Mouse (Mus musculus): ENCODE measurements around the gene Ift80. TPM values are rescaled to one million over a fixed set of nuclear protein-coding genes. Genes with fewer than 3 reads are reported as not detected.
A peak's percentile ranks its signal among the peaks of the same experiment; 100 is the strongest.

Gene Ift80
- total RNA-seq, 2 experiments from 2014 or later, result 22.3 to 23.9 TPM

GRCm38 (mm10) chr3:69005338-69006245, 1.2 kb upstream of the Ift80 start:
- intact Hi-C loops (cut with DNase I), result loop anchor here (2.0 kb wide), 1 partner anchor 39 kb away; the partner anchor contains the start of gene Trim59
- DNase-seq (ENCODE audit: low spot score in 2 of 2), result peak; percentile 4 to 14

GRCm38 (mm10) chr3:69004055-69004436, 324 bp downstream of the Ift80 start:
- DNase-seq (ENCODE audit: low spot score in 2 of 2), result no peak
- intact Hi-C loops (cut with DNase I), result loop anchor here (2.0 kb wide), 1 partner anchor 41 kb away; the partner anchor contains the start of gene Trim59

GRCm38 (mm10) chr3:69002781-69003180, 1.6 kb downstream of the Ift80 start:
- intact Hi-C loops (cut with DNase I), result no loop called here
- DNase-seq (ENCODE audit: low spot score in 2 of 2), result no peak

- DNase-seq (ENCODE audit: low spot score in 2 of 2), result no peak
- intact Hi-C loops (cut with DNase I), result no loop called here
Observed at GRCm38 (mm10) chr3:68986550-68986949, 17.8 kb downstream of the Ift80 start.

- DNase-seq (ENCODE audit: low spot score in 2 of 2), result no peak
- intact Hi-C loops (cut with DNase I), result no loop called here
Observed at GRCm38 (mm10) chr3:68980898-68981297, 23.5 kb downstream of the Ift80 start.

GRCm38 (mm10) chr3:68979187-68979586, 25.2 kb downstream of the Ift80 start:
- intact Hi-C loops (cut with DNase I), result no loop called here
- no peak for DNase-seq (ENCODE audit: low spot score in 2 of 2)

GRCm38 (mm10) chr3:68977696-68978095, 26.7 kb downstream of the Ift80 start:
- no peak for DNase-seq (ENCODE audit: low spot score in 2 of 2)
- intact Hi-C loops (cut with DNase I), result no loop called here

GRCm38 (mm10) chr3:68975533-68976490, 28.6 kb downstream of the Ift80 start:
- intact Hi-C loops (cut with DNase I), result no loop called here

GRCm38 (mm10) chr3:68974639-68975532, 29.5 kb downstream of the Ift80 start:
- no peak for DNase-seq (ENCODE audit: low spot score in 2 of 2)
- intact Hi-C loops (cut with DNase I), result no loop called here

More at GRCm38 (mm10) chr3:68975533-68976490, 28.6 kb downstream of the Ift80 start:
- no peak for DNase-seq (ENCODE audit: low spot score in 2 of 2)

GRCm38 (mm10) chr3:68973574-68973973, 30.8 kb downstream of the Ift80 start:
- no peak for DNase-seq (ENCODE audit: low spot score in 2 of 2)
- intact Hi-C loops (cut with DNase I), result no loop called here

GRCm38 (mm10) chr3:68969091-68969590, 35.2 kb downstream of the Ift80 start:
- DNase-seq (ENCODE audit: low spot score in 2 of 2), result no peak
- intact Hi-C loops (cut with DNase I), result no loop called here

GRCm38 (mm10) chr3:68967404-68967803, 37.0 kb downstream of the Ift80 start:
- no peak for DNase-seq (ENCODE audit: low spot score in 2 of 2)
- intact Hi-C loops (cut with DNase I), result no loop called here

- intact Hi-C loops (cut with DNase I), result no loop called here
- no peak for DNase-seq (ENCODE audit: low spot score in 2 of 2)
Observed at GRCm38 (mm10) chr3:68966527-68967285, 37.7 kb downstream of the Ift80 start.

- intact Hi-C loops (cut with DNase I), result no loop called here
- no peak for DNase-seq (ENCODE audit: low spot score in 2 of 2)
Observed at GRCm38 (mm10) chr3:68964682-68965081, 39.7 kb downstream of the Ift80 start.

- intact Hi-C loops (cut with DNase I), result loop anchor here (10.0 kb wide), 2 partner anchors 243 to 313 kb away; no protein-coding TSS in a partner anchor
- no peak for DNase-seq (ENCODE audit: low spot score in 2 of 2)
Observed at GRCm38 (mm10) chr3:68957413-68957812, 47.0 kb downstream of the Ift80 start.

GRCm38 (mm10) chr3:68956454-68956853, 47.9 kb downstream of the Ift80 start:
- intact Hi-C loops (cut with DNase I), result loop anchor here (10.0 kb wide), 2 partner anchors 242 to 312 kb away; no protein-coding TSS in a partner anchor
- DNase-seq (ENCODE audit: low spot score in 2 of 2), result peak in 1 of 2 experiments; percentile 77

- peak; percentile 31 to 49 for DNase-seq (ENCODE audit: low spot score in 2 of 2)
- intact Hi-C loops (cut with DNase I), result loop anchor here (2.0 to 10.0 kb wide), 4 partner anchors 158 to 902 kb away; no protein-coding TSS in a partner anchor
Observed at GRCm38 (mm10) chr3:68954487-68954886, 49.9 kb downstream of the Ift80 start.

GRCm38 (mm10) chr3:68952707-68953106, 51.7 kb downstream of the Ift80 start:
- no peak for DNase-seq (ENCODE audit: low spot score in 2 of 2)
- intact Hi-C loops (cut with DNase I), result loop anchor here (5.0 to 10.0 kb wide), 3 partner anchors 238 to 900 kb away; no protein-coding TSS in a partner anchor

All from left cerebral cortex, postnatal 25 days (tissue).